In genomic region chr10:40058786-40059120, GRCm38 (mm10) we compare ENCODE assay signal across 26 mouse cellular contexts. TPM values are rescaled to one million over a fixed set of nuclear protein-coding genes. Genes with fewer than 3 reads are reported as not detected.
A peak's percentile ranks its signal among the peaks of the same experiment; 100 is the strongest.
DNase-seq lines count a peak whose midpoint lies in the region; ATAC-seq lines count a peak whose summit lies in the region.
"Had no signal": no experiment of that assay in that cellular context is flagged by ENCODE, and none has a peak within 500 bp of the region (broad histone marks: within the 10 kb centered on the region; RNA-seq: fewer than 3 reads in every experiment).

No protein-coding gene starts in this region.

- H3K9ac ChIP-seq in kidney, embryonic 14.5 days (ENCODE audit: low read depth, low read length): no peak overlapping the region
- H3K9ac ChIP-seq in midbrain, embryonic 13.5 days (replicated peaks): no peak overlapping the region
- H3K9ac ChIP-seq in midbrain, embryonic 16.5 days (ENCODE audit: low read depth, low read length): no peak overlapping the region
- no peak overlapping the region for H3K9ac ChIP-seq in intestine, embryonic 16.5 days (ENCODE audit: low read depth, low read length)
- H3K9ac ChIP-seq: forebrain, postnatal 0 days had no signal

- ATAC-seq in kidney, embryonic 14.5 days (ENCODE audit: low FRiP score, low TSS enrichment): no peak
- ATAC-seq in midbrain, embryonic 13.5 days: 0 out of 2 replicates have a peak, but pooled peaks have one; percentile 9
- no peak for ATAC-seq in midbrain, embryonic 16.5 days
- peak; percentile 61 for ATAC-seq in intestine, embryonic 16.5 days
- no peak for ATAC-seq in megakaryocyte-erythroid progenitor cell, adult 5-6 weeks (replicated peaks; ENCODE audit: low FRiP score, low TSS enrichment, poor library complexity, severe bottlenecking)
- ATAC-seq: forebrain, postnatal 0 days; hindbrain, embryonic 16.5 days; Patski had no signal

- H3K4me3 ChIP-seq in kidney, embryonic 14.5 days (ENCODE audit: low read length): no peak overlapping the region
- H3K4me3 ChIP-seq in midbrain, embryonic 13.5 days (replicated peaks): no peak overlapping the region
- no peak overlapping the region for H3K4me3 ChIP-seq in midbrain, embryonic 16.5 days (ENCODE audit: low read depth, low read length)
- no peak overlapping the region for H3K4me3 ChIP-seq in intestine, embryonic 16.5 days (ENCODE audit: low read length)
- H3K4me3 ChIP-seq: heart, embryonic 10.5 days; left cerebral cortex, adult 2 months; midbrain, embryonic 10.5 days had no signal

- H3K36me3 ChIP-seq in kidney, embryonic 14.5 days (ENCODE audit: control insufficient read depth, insufficient read depth, low read length): no peaks in the 10 kb centered on the region
- H3K36me3 ChIP-seq in midbrain, embryonic 13.5 days: no peaks in the 10 kb centered on the region
- no peaks in the 10 kb centered on the region for H3K36me3 ChIP-seq in midbrain, embryonic 16.5 days (ENCODE audit: control insufficient read depth, insufficient read depth, low read length)
- H3K36me3 ChIP-seq in intestine, embryonic 16.5 days (ENCODE audit: control insufficient read depth, insufficient read depth, low read length): no peaks in the 10 kb centered on the region
- H3K36me3 ChIP-seq: heart, embryonic 10.5 days; midbrain, embryonic 10.5 days had no signal

- 0 out of 2 replicates have a peak, but pooled peaks cover 8% of the 10 kb centered on the region for H3K4me1 ChIP-seq in kidney, embryonic 14.5 days (ENCODE audit: control insufficient read depth, insufficient read depth, low read length)
- H3K4me1 ChIP-seq in midbrain, embryonic 13.5 days (replicated peaks): 0 out of 2 replicates have a peak, but pooled peaks cover 3% of the 10 kb centered on the region
- no peaks in the 10 kb centered on the region for H3K4me1 ChIP-seq in midbrain, embryonic 16.5 days (ENCODE audit: control insufficient read depth, insufficient read depth, low read length)
- H3K4me1 ChIP-seq in intestine, embryonic 16.5 days (ENCODE audit: control insufficient read depth, insufficient read depth, low read length): peaks cover 20% of the 10 kb centered on the region
- H3K4me1 ChIP-seq: heart, embryonic 10.5 days had no signal

- H3K4me2 ChIP-seq in kidney, embryonic 14.5 days (replicated peaks; ENCODE audit: low read depth, low read length): no peak overlapping the region
- H3K4me2 ChIP-seq in midbrain, embryonic 13.5 days (replicated peaks): no peak overlapping the region
- H3K4me2 ChIP-seq in midbrain, embryonic 16.5 days (ENCODE audit: low read length): no peak overlapping the region
- H3K4me2 ChIP-seq in intestine, embryonic 16.5 days (ENCODE audit: low read depth, low read length): no peak overlapping the region

- peak overlapping the region; percentile 30; the same call in 1 of the 2 replicates for H3K27ac ChIP-seq in kidney, embryonic 14.5 days (ENCODE audit: low read depth, low read length)
- H3K27ac ChIP-seq in midbrain, embryonic 13.5 days: no peak overlapping the region
- no peak overlapping the region for H3K27ac ChIP-seq in midbrain, embryonic 16.5 days (ENCODE audit: low read length)
- 0 out of 2 replicates have a peak overlapping the region, but pooled peaks have one; percentile 5 for H3K27ac ChIP-seq in intestine, embryonic 16.5 days (ENCODE audit: low read length)
- H3K27ac ChIP-seq: heart, embryonic 10.5 days; left cerebral cortex, adult 2 months; midbrain, embryonic 10.5 days had no signal

- H3K9me3 ChIP-seq in kidney, embryonic 14.5 days (ENCODE audit: control insufficient read depth, low read length): no peaks in the 10 kb centered on the region
- no peaks in the 10 kb centered on the region for H3K9me3 ChIP-seq in midbrain, embryonic 13.5 days
- H3K9me3 ChIP-seq in midbrain, embryonic 16.5 days (replicated peaks; ENCODE audit: control insufficient read depth, low read length, poor library complexity, severe bottlenecking): no peaks in the 10 kb centered on the region
- H3K9me3 ChIP-seq in intestine, embryonic 16.5 days (ENCODE audit: control insufficient read depth, low read length): no peaks in the 10 kb centered on the region
- H3K9me3 ChIP-seq: G1E; heart, embryonic 10.5 days; midbrain, embryonic 10.5 days had no signal

- WGBS in kidney, embryonic 14.5 days: 29% methylated on average over 3 of the region's 3 CpGs
- 86% methylated on average over 3 of the region's 3 CpGs for WGBS in midbrain, embryonic 13.5 days
- WGBS in midbrain, embryonic 16.5 days: 90% methylated on average over 3 of the region's 3 CpGs
- WGBS in intestine, embryonic 16.5 days: 53% methylated on average over 3 of the region's 3 CpGs

- no peaks in the 10 kb centered on the region for H3K27me3 ChIP-seq in kidney, embryonic 14.5 days (ENCODE audit: control insufficient read depth, insufficient read depth, low read length)
- H3K27me3 ChIP-seq in midbrain, embryonic 13.5 days: no peaks in the 10 kb centered on the region
- no peaks in the 10 kb centered on the region for H3K27me3 ChIP-seq in midbrain, embryonic 16.5 days (ENCODE audit: control insufficient read depth, insufficient read depth, low read depth, low read length)
- H3K27me3 ChIP-seq in intestine, embryonic 16.5 days (replicated peaks; ENCODE audit: control insufficient read depth, insufficient read depth, low read length): no peaks in the 10 kb centered on the region
- H3K27me3 ChIP-seq: CH12.LX, Patski had no signal

- no peak for DNase-seq in kidney, postnatal 25 days
- no peak for DNase-seq in heart, adult 9 months (ENCODE audit: low spot score in 2 of 2)
- DNase-seq: B cell, adult 2 months; cerebellum, adult 11 months; cerebellum, adult 9-11 months; forebrain, postnatal 0 days; left cerebral cortex, postnatal 4 days; lung, postnatal 4 days; right cerebral cortex, postnatal 14 days; spleen, adult 18-20 months had no signal

RNA-seq across cellular contexts. Expression of gene Mfsd4b1, which starts 33.7 kb away (rescaled TPM):
- polyA plus RNA-seq in kidney, embryonic 14.5 days (2014; fragmentation: Nextera tagmentation; extraction: Ambion mirVana): 0.40 and 1.5 TPM in 2 replicates
- polyA plus RNA-seq in midbrain, embryonic 13.5 days (2015; fragmentation: Nextera tagmentation; extraction: Ambion mirVana): 0.36 and 0.46 TPM in 2 replicates
- polyA plus RNA-seq in midbrain, embryonic 16.5 days (2015; fragmentation: Nextera tagmentation; extraction: Ambion mirVana): 0.48 and 0.72 TPM in 2 replicates
- polyA plus RNA-seq in intestine, embryonic 16.5 days (2015; fragmentation: Nextera tagmentation; extraction: Ambion mirVana): 1.4 and 3.4 TPM in 2 replicates
- total RNA-seq in megakaryocyte-erythroid progenitor cell, adult 5-6 weeks (2014; fragmentation: Nextera tagmentation): not detected in 2 replicates
- not detected in 2 replicates for total RNA-seq in megakaryocyte-erythroid progenitor cell, adult 5-6 weeks (2017)
- total RNA-seq: CH12.LX; hematopoietic stem cell, adult 5-6 weeks had no signal
- polyA plus RNA-seq: embryonic facial prominence, embryonic 11.5 days; forebrain, embryonic 11.5 days; G1E; midbrain, embryonic 10.5 days; neural tube, embryonic 11.5 days had no signal

Comparison
In these comparisons a context has a peak if more than half of its experiments do, and no peak if none do; other contexts are left out.
1. ATAC-seq: peak in midbrain, embryonic 13.5 days (single experiment) and intestine, embryonic 16.5 days (single experiment); none in kidney, embryonic 14.5 days (single experiment), midbrain, embryonic 16.5 days (single experiment) and megakaryocyte-erythroid progenitor cell, adult 5-6 weeks (single experiment).
2. H3K27ac ChIP-seq: peak in kidney, embryonic 14.5 days (single experiment) and intestine, embryonic 16.5 days (single experiment); none in midbrain, embryonic 13.5 days (single experiment) and midbrain, embryonic 16.5 days (single experiment).